ENCODE assay signal across 9 mouse cellular contexts in genomic region chr19:44914481-44915249, GRCm38 (mm10). TPM values are rescaled to one million over a fixed set of nuclear protein-coding genes. Genes with fewer than 3 reads are reported as not detected.
DNase-seq lines count a peak whose midpoint lies in the region; ATAC-seq and TF ChIP-seq lines count a peak whose summit lies in the region.
"Had no signal": no experiment of that assay in that cellular context is flagged by ENCODE, and none has a peak within 500 bp of the region (broad histone marks: within the 10 kb centered on the region; RNA-seq: fewer than 3 reads in every experiment).

No protein-coding gene starts in this region.

- H3K4me1 ChIP-seq in kidney, adult 2 months (ENCODE audit: control insufficient read depth, insufficient read depth, low read length): no peaks in the 10 kb centered on the region
- no peaks in the 10 kb centered on the region for H3K4me1 ChIP-seq in MEL (ENCODE audit: control insufficient read depth in 1 of 2, insufficient read depth in 2 of 2, low read length in 2 of 2)
- no peaks in the 10 kb centered on the region for H3K4me1 ChIP-seq in embryonic facial prominence, embryonic 12.5 days

- H3K27ac ChIP-seq in kidney, adult 2 months (ENCODE audit: insufficient read depth, low read depth, low read length): peak overlapping the region; percentile 36; the same call in 1 of the 2 replicates
- no peak overlapping the region for H3K27ac ChIP-seq in MEL (ENCODE audit: control insufficient read depth, low read depth, low read length)
- 0 out of 2 replicates have a peak overlapping the region, but pooled peaks have one; percentile 38 for H3K27ac ChIP-seq in embryonic facial prominence, embryonic 12.5 days
- H3K27ac ChIP-seq: gastrocnemius, adult 2 months had no signal

- H3K9ac ChIP-seq in MEL (ENCODE audit: control insufficient read depth, low read depth, low read length, poor library complexity, severe bottlenecking): no peak overlapping the region
- no peak overlapping the region for H3K9ac ChIP-seq in embryonic facial prominence, embryonic 12.5 days

- no peaks in the 10 kb centered on the region for H3K36me3 ChIP-seq in kidney, adult 2 months (ENCODE audit: control insufficient read depth, insufficient read depth, low read length)
- no peaks in the 10 kb centered on the region for H3K36me3 ChIP-seq in MEL (ENCODE audit: control insufficient read depth in 1 of 2, insufficient read depth in 2 of 2, low read length in 2 of 2)
- H3K36me3 ChIP-seq in embryonic facial prominence, embryonic 12.5 days: no peaks in the 10 kb centered on the region

- no peaks in the 10 kb centered on the region for H3K9me3 ChIP-seq in MEL (replicated peaks; ENCODE audit: insufficient read depth, low read length)
- H3K9me3 ChIP-seq in embryonic facial prominence, embryonic 12.5 days: no peaks in the 10 kb centered on the region

- no peak for TF ChIP-seq POLR2A in kidney, adult 2 months (IDR thresholded peaks at IDR 0.05; ENCODE audit: low read depth, low read length)
- TF ChIP-seq POLR2A in MEL (IDR thresholded peaks at IDR 0.05; ENCODE audit: control insufficient read depth in 1 of 2, insufficient read depth in 1 of 2, low read depth in 1 of 2, low read length in 2 of 2, poor library complexity in 1 of 2): no peak

- DNase-seq in kidney, adult 2 months: no peak
- no peak for DNase-seq in kidney, adult 18-20 months
- peak; percentile 41 for DNase-seq in MEL (ENCODE audit: low read depth, low spot score)
- peak; percentile 14 to 50 for DNase-seq in kidney, postnatal 25 days
- no peak for DNase-seq in thymus, postnatal 36 days
- no peak for DNase-seq in cerebellum, postnatal 4 days (ENCODE audit: low spot score in 2 of 2)
- DNase-seq in cerebellum, postnatal 25 days: no peak
- DNase-seq: gastrocnemius, adult 2 months had no signal

- no peak for TF ChIP-seq EP300 in MEL (IDR thresholded peaks at IDR 0.05; ENCODE audit: low read depth in 1 of 2, low read length in 2 of 2)

- no peaks in the 10 kb centered on the region for H3K27me3 ChIP-seq in kidney, adult 2 months (replicated peaks; ENCODE audit: control insufficient read depth, insufficient read depth, low read length)
- peaks cover 20 to 21% of the 10 kb centered on the region in 2 experiments for H3K27me3 ChIP-seq in MEL (ENCODE audit: control insufficient read depth in 1 of 2, insufficient read depth in 2 of 2, low read length in 2 of 2)
- no peaks in the 10 kb centered on the region for H3K27me3 ChIP-seq in embryonic facial prominence, embryonic 12.5 days

- TF ChIP-seq CTCF in kidney, adult 2 months (conservative IDR thresholded peaks at IDR 0.05; ENCODE audit: insufficient read depth, insufficient read length, low read depth, low read length): no peak
- TF ChIP-seq CTCF in MEL (IDR thresholded peaks at IDR 0.05 in 2 of 3, conservative IDR thresholded peaks at IDR 0.05 in 1 of 3; ENCODE audit: control insufficient read depth in 1 of 3, insufficient read depth in 1 of 3, low read depth in 2 of 3, low read length in 3 of 3, poor library complexity in 1 of 3, severe bottlenecking in 1 of 3): no peak

- no peak overlapping the region for H3K4me3 ChIP-seq in kidney, adult 2 months (ENCODE audit: insufficient read depth, low read depth, low read length)
- H3K4me3 ChIP-seq in MEL (ENCODE audit: control insufficient read depth in 1 of 2, insufficient read depth in 1 of 2, low read depth in 2 of 2, low read length in 2 of 2): no peak overlapping the region
- no peak overlapping the region for H3K4me3 ChIP-seq in embryonic facial prominence, embryonic 12.5 days
- H3K4me3 ChIP-seq: gastrocnemius, adult 2 months had no signal

- ATAC-seq in embryonic facial prominence, embryonic 12.5 days (ENCODE audit: insufficient number of reproducible peaks, insufficient read depth, low FRiP score, low TSS enrichment): no peak

- no peak overlapping the region for H3K4me2 ChIP-seq in embryonic facial prominence, embryonic 12.5 days (replicated peaks)

- 50% methylated on average over 10 of the region's 10 CpGs for WGBS in kidney, adult 2 months
- 52% methylated on average over 10 of the region's 10 CpGs for WGBS in embryonic facial prominence, embryonic 12.5 days

- H3K79me2 ChIP-seq in MEL (ENCODE audit: control insufficient read depth, insufficient read depth, low read length, poor library complexity): no peaks in the 10 kb centered on the region

- no peak for TF ChIP-seq RAD21 in MEL (IDR thresholded peaks at IDR 0.05; ENCODE audit: low read depth, low read length)

TF ChIP-seq in MEL, 35 proteins besides CTCF, POLR2A, EP300 and RAD21:
- TF ChIP-seq MAFK (IDR thresholded peaks at IDR 0.05; ENCODE audit: borderline replicate concordance, low read depth, low read length) (no peak), E2F4 (IDR thresholded peaks at IDR 0.05; ENCODE audit: borderline replicate concordance, low read depth, low read length) (no peak), POLR2AphosphoS5 (IDR thresholded peaks at IDR 0.05; ENCODE audit: borderline replicate concordance, low read depth, low read length) (no peak), SMC3 (IDR thresholded peaks at IDR 0.05; ENCODE audit: low read depth, low read length) (no peak)

RNA-seq across cellular contexts. Expression of gene Slf2, which starts 16.3 kb away (rescaled TPM):
- polyA plus RNA-seq in kidney, adult 2 months (2012; rRNA removed): 10.5 and 31.1 TPM in 2 replicates
- total RNA-seq in MEL (2012; rRNA removed): 35.4 and 36.7 TPM in 2 replicates
- polyA plus RNA-seq in MEL (2012; ENCODE audit: insufficient read depth in 1 of 2, insufficient read length in 2 of 2, low read depth in 1 of 2, low replicate concordance in 2 of 2, missing spikeins in 1 of 2): 100 to 1,000 TPM in 1 of 2 experiments, 10 to 100 TPM in 1; 30.2 to 109 TPM
- polyA plus RNA-seq in embryonic facial prominence, embryonic 12.5 days (2016; fragmentation: Nextera tagmentation; extraction: Ambion mirVana): 50.1 and 51.6 TPM in 2 replicates

Comparison
In these comparisons a context has a peak if more than half of its experiments do, and no peak if none do; other contexts are left out.
1. DNase-seq: peak in MEL (single experiment) and kidney, postnatal 25 days (2 of 2); none in kidney, adult 2 months (single experiment), kidney, adult 18-20 months (single experiment), thymus, postnatal 36 days (0 of 2), cerebellum, postnatal 4 days (0 of 2) and cerebellum, postnatal 25 days (0 of 2).